Mouse (Mus musculus) lung, adult 2 months (tissue): ENCODE results near the gene Tcte1.

Experiments used
- CTCF ChIP-seq: fragments of 200-500 bp; IDR thresholded peaks from 2 replicates; pipeline ENCODE4 v1.5.1; 2011; ENCODE audit warnings: mild to moderate bottlenecking, low read length, control low read depth; ENCODE audit not compliant: insufficient read depth
- POLR2A ChIP-seq: fragments of 200-500 bp; IDR thresholded peaks from 2 replicates; pipeline ENCODE4 v1.6.1; 2011; ENCODE audit warnings: low read depth, mild to moderate bottlenecking, control low read depth, low read length, borderline replicate concordance; ENCODE audit errors: extremely low read depth

DNA sequence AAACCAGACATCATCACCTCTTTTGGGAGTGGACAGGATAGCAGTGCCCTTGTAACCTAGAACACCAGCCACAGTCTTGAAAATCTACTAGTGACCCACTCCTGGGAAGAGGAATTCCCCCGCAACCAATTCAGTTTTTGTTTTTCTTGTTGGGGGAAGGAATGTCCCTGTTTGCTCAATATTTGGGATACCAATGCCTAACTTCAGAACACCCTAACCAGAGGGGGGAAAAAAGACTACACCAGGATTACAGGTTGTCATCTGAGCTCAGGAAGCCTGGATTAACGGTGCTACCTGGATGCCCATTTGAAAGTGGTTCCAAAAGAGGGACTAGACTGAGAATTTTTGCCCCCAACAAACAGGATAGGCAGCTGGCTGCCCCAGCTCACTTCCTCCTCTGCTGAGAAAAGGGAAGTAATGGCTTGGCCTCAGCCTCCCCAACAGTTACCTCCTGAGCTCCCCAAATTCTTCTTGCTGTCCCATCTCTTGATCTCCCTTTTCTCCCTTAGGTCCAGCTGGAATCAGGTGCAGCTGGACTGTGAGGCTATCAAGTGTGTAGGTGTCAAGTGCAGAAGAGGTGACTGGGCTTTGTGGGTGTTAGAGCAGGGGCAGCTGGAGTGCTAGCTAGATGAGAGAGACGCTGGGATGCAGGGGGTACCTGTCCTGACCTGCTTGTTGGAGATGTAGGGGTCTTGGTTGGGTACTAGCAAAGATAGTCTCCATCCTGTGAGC is 33.4 kb downstream of the Tcte1 start:
- TF ChIP-seq POLR2A (no peak), CTCF (no peak)
